Mouse (Mus musculus): ENCODE results near the gene Slc37a3. TPM values are rescaled to one million over a fixed set of nuclear protein-coding genes. Genes with fewer than 3 reads are reported as not detected.
"Not testable (repeated sequence)": the region's sequence is repeated elsewhere in the genome, so short reads cannot be mapped to it uniquely, and the experiment has no call there.

The Slc37a3 gene
- total RNA-seq, 2 experiments from 2014 or later = 76.0 to 82.0 TPM

DNA sequence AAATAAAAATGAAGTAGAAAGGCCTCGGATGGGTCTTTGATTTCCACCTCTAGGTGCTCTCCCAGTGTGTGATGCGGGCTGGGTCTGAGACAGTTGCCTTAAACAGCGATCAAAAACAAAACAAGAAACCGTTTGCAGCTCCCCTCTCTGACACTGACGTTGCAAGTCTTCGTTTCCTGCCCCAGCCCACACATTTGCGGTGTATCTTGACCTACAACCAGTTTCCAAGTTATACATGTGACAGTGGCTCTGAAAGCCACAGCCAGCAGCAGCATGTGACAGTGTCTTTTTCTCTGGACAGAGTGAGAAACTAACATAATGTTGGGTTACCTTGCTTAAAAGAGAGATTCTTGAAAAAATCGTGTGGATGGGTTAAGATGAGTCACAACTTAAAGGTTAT is 2.3 kb upstream of the Slc37a3 start:
- DNase-seq = no peak
- intact Hi-C loops (cut with DNase I) = no loop called here

GRCm38 (mm10) chr6:39379224-39379623 is 1.7 kb upstream of the Slc37a3 start:
- intact Hi-C loops (cut with DNase I) = no loop called here
- no peak for DNase-seq

DNA sequence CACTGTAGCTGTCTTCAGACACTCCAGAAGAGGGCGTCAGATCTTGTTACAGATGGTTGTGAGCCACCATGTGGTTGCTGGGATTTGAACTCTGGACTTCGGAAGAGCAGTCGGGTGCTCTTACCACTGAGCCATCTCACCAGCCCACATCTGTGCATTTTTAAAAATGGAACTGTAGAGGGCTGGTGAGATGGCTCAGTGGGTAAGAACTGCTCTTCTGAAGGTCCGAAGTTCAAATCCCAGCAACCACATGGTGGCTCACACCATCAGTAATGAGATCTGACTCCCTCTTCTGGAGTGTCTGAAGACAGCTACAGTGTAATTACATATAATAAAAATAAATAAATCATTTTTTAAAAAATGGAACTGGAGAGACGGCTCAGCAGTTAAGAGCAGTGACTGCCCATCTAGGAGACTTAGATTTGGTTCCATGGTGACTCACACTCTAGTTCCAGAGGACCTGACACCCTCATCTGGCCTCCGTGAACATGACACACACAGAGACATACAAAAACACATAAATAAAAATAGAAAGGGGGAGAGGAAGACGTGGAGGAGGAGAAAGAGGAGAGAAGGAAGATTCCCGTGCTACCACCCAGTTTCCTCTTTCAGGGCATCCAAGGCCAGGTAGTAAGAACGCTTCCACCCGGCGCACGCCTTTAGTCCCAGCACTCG is 823 bp upstream of the Slc37a3 start:
- DNase-seq; intact Hi-C loops (cut with DNase I): not testable (repeated sequence)

GRCm38 (mm10) chr6:39376775-39377174 is 700 bp downstream of the Slc37a3 start:
- no peak for DNase-seq

DNA sequence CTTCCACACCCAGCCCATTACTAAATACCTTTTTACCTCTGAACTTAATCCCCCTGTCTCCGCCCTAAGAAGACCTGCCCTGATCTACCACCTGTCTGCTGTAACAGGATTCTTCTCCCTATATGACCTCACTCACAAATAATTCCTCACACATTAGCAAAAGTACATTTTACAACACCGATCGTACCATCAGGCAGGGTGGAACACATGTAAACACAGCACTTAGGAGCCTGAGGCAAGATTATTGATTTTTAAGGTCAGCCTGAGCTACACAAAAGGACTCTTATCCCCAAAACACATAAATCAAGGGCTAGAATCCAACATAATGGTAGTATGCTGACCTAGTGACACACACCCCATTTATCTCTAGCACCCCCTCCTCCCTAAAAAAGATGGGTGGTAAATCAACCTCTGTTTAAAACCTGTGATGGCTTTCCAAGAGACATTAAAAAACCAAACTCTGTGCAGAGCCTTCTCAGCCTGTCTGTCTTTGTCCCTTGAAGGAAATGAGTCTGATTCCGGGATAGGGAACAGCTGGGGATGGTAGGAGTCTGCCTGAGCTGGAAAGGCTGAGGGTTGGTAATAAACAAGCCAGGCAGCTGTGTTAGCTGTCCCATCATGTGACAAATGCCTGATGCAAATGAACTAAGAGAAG is 4.0 kb downstream of the Slc37a3 start:
- DNase-seq = no peak
- intact Hi-C loops (cut with DNase I) = no loop called here

More at GRCm38 (mm10) chr6:39376775-39377174, 700 bp downstream of the Slc37a3 start:
- intact Hi-C loops (cut with DNase I) = no loop called here

- no peak for DNase-seq
- intact Hi-C loops (cut with DNase I) = no loop called here
Measured at GRCm38 (mm10) chr6:39372727-39373126, 4.7 kb downstream of the Slc37a3 start.

- intact Hi-C loops (cut with DNase I) = no loop called here
Measured at GRCm38 (mm10) chr6:39372042-39372441, 5.4 kb downstream of the Slc37a3 start.

GRCm38 (mm10) chr6:39369631-39370030 is 7.8 kb downstream of the Slc37a3 start:
- no peak for DNase-seq
- intact Hi-C loops (cut with DNase I) = no loop called here

More at GRCm38 (mm10) chr6:39372042-39372441, 5.4 kb downstream of the Slc37a3 start:
- no peak for DNase-seq

- DNase-seq = no peak
- intact Hi-C loops (cut with DNase I) = no loop called here
Measured at GRCm38 (mm10) chr6:39362684-39363083, 14.8 kb downstream of the Slc37a3 start.

- DNase-seq; intact Hi-C loops (cut with DNase I): not testable (repeated sequence)
Measured at GRCm38 (mm10) chr6:39359207-39359606, 18.3 kb downstream of the Slc37a3 start.

- DNase-seq = no peak
- intact Hi-C loops (cut with DNase I) = loop anchor here (5.0 to 10.0 kb wide), 2 partner anchors 142 to 204 kb away; partner anchors contain the start of gene Kdm7a
Measured at GRCm38 (mm10) chr6:39348946-39349345, 28.5 kb downstream of the Slc37a3 start.

- no peak for DNase-seq
- intact Hi-C loops (cut with DNase I) = loop anchor here (5.0 to 10.0 kb wide), 2 partner anchors 141 to 203 kb away; partner anchors contain the start of gene Kdm7a
Measured at GRCm38 (mm10) chr6:39347880-39348814, 29.3 kb downstream of the Slc37a3 start.

GRCm38 (mm10) chr6:39346991-39347501 is 30.4 kb downstream of the Slc37a3 start:
- intact Hi-C loops (cut with DNase I) = loop anchor here (5.0 to 10.0 kb wide), 2 partner anchors 140 to 202 kb away; partner anchors contain the start of gene Kdm7a
- DNase-seq = no peak

DNA sequence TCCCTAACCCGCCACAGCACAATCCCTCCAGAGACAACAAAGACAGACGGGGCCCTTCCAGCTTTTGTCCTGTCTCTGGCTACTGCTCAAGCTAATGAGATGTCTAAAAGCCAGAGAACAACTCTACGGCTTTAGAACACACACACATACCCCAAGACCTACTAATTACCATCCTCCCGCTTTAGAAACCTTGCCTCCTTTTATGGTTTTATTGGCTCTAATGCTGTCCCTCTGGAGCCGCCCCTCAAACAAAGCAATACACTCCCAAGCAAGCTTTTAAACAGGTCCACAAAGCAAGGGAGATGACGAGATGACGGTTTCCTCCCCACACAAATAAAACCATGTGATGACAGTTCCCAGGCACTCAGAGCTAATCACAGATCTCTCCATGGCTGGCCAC is 32.0 kb downstream of the Slc37a3 start:
- intact Hi-C loops (cut with DNase I) = loop anchor here (5.0 to 10.0 kb wide), 2 partner anchors 138 to 201 kb away; partner anchors contain the start of gene Kdm7a

DNA sequence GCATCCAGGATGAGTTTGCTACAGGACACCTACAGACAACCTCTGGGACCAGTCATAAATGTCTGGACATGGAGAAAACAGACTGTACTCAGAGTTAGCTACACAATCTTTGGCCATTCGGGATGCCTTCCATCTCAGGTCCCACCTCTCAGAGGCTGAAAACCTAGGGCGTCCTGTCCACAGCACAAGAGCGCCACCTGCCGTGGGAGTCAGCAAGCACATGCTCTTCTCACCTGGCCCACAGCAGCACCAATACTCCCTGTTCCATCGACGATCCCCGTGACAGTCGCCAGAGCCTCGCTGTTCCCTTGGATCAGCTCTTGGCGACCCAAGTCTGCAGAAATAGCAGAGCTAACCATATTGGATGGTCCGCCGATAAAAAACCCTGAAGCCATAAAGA is 33.5 kb downstream of the Slc37a3 start:
- intact Hi-C loops (cut with DNase I) = loop anchor here (10.0 kb wide), 1 partner anchor 199 kb away; no protein-coding TSS in a partner anchor
- peak; percentile 85 for DNase-seq

More for the DNA sequence above, 32.0 kb downstream of the Slc37a3 start:
- DNase-seq = no peak

DNA sequence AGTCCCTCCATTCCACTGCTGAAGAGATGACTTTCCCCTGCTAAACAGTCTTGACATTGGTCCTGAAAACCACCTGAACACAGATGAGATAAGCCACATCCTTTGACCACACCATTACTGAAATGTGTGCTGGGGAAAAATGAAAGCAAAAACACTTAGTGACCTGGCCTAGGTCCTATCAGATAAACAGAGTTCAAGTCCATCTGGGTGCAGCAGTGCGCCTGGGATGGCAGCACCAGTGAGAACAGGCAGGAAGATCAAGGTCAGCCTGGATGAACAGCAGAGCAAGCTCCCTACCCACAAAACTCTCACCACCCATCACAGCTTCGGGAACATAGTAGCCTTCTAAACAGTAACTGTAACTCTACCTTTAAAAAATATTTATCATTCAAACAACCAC is 35.7 kb downstream of the Slc37a3 start:
- intact Hi-C loops (cut with DNase I) = loop anchor here (10.0 kb wide), 1 partner anchor 197 kb away; no protein-coding TSS in a partner anchor
- DNase-seq = no peak

GRCm38 (mm10) chr6:39338359-39338758 is 39.1 kb downstream of the Slc37a3 start:
- no peak for DNase-seq
- intact Hi-C loops (cut with DNase I) = no loop called here

- intact Hi-C loops (cut with DNase I) = no loop called here
- no peak for DNase-seq
Measured at GRCm38 (mm10) chr6:39334873-39335272, 42.6 kb downstream of the Slc37a3 start.

DNA sequence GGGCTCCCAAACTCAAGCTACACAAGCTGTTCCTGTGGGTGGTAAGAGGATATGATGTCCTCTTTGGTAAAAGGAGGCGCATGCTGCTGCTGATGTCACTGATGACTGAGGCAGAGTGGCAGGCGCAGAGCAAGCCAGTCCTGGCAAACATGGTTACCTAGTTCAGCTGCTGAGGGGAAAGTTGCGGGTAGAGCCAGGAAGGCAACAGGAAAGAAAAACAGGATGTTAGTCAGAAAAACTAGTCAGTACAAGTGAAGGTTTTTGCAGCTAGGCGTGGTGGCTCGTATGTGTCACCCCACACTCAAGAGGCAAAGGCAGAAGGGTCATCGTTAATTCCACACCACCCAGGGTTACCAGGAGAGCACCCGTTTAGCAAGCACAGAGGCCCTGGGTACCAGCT is 43.3 kb downstream of the Slc37a3 start:
- DNase-seq = no peak
- intact Hi-C loops (cut with DNase I) = no loop called here

DNA sequence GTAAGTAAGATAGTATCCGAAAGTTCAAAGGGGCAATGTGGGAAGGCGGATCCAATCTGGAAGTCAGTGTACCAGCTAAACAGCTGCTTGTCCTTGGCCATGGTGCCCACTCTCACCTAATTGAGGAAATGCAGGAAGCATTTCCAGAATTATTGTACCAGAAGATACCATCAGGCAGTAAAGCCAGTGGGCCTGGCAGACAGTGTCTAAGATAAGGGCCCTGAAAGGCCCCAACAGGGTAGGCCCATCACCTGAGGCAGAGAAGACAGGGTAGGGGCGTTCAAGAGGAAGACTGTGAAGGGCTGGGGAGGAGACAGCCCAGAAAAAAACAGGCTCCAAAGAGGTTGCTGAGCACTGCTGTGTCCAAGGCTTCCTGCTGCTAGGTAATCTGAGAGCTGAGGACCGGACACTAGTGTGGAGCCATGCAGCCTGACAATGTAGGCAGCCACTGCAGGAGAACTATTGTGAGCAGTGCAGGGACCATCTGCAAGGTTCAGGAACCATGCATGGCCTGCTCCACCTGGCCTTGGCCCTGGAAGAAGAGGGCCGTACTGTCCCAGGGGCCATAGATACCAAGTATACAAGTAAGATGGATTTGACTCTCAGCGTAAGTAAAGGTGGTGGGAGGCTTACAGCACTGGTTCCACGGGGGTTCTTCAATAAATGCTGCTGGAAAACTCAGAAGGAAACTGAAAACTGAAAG is 45.3 kb downstream of the Slc37a3 start:
- intact Hi-C loops (cut with DNase I) = no loop called here
- no peak for DNase-seq
